Mouse (Mus musculus) E14TG2a.4 (cell line): ENCODE measurements around the gene Sdhd.

ENCODE experiments used
- H3K27me3 ChIP-seq: 2 replicates; pipeline ENCODE4 v1.6.1; 2014; ENCODE audit warnings: low read length, control low read depth; ENCODE audit not compliant: insufficient read depth
- H3K36me3 ChIP-seq: 2 replicates; pipeline ENCODE4 v1.6.1; 2014; ENCODE audit warnings: low read length, control low read depth; ENCODE audit not compliant: insufficient read depth
- H3K4me1 ChIP-seq: replicated peaks from 2 replicates; pipeline ENCODE4 v1.6.1; 2014; ENCODE audit warnings: low read depth, low read length, control low read depth
- H3K4me3 ChIP-seq: replicated peaks from 2 replicates; pipeline ENCODE4 v1.5.1; 2014; ENCODE audit warnings: mild to moderate bottlenecking, low read length
- H3K9me3 ChIP-seq: 2 replicates; pipeline ENCODE4 v1.6.1; 2014; ENCODE audit warnings: low read length, control low read depth
- CTCF ChIP-seq: conservative IDR thresholded peaks from 2 replicates; pipeline ENCODE4 v1.5.1; 2014; ENCODE audit warnings: low read length
- NANOG ChIP-seq: IDR thresholded peaks from 2 replicates; pipeline ENCODE4 v1.6.1; 2014; ENCODE audit warnings: borderline replicate concordance, low read length, mixed read lengths
- POU5F1 ChIP-seq: IDR thresholded peaks from 2 replicates; pipeline ENCODE4 v1.6.1; 2014; ENCODE audit warnings: low read length, borderline replicate concordance

Sdhd gene

DNA sequence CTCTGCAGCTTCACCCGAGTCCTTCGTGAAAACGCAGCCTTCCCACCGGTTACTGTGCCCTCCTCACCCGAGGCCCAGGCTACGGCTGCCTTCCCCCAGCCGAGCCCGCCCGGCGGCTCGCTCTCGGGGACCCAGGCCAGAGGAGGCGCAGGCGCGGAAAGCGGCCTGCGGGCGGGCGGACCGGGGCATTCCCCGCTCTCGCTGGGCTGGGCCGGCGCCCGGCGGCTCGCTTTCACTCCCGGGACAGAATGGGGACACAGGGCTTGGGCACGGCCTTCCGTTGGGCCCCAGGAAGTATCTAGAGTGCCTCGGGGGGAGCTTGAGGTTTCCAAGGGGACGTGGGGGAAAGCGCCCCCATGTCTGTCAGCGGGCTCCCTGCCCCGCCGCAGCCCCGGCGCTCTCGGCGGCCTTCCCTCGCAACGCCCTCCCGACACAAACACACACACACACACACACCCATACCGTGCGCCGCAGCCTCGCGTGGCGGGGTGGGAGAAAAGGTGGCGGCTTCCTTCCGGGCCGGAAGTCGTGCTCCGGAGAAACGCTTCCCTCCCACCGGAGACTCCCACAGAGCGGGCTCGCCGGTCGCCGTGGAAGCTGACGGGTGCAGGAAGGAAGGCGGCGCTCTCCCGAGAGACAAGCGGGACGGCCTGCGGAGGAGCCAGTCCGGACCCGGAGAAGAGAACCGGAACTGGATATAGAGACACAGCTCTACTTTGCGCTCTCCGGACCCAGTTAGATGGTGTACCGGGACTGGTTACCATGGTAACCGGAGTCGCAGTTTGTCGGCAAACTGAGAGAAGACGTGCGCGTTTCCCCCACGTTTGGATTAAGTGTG lies 13.4 kb upstream of the Sdhd start, which contains the start of the genes Pih1d2 and Nkapd1:
Gene Pih1d2 (plus strand): TSS at position 556 of the 838 bp plus-strand sequence.
Gene Nkapd1 (minus strand): TSS at position 699 of the 838 bp plus-strand sequence.
- TF ChIP-seq POU5F1 (no peak), NANOG (no peak), CTCF (no peak)

DNA sequence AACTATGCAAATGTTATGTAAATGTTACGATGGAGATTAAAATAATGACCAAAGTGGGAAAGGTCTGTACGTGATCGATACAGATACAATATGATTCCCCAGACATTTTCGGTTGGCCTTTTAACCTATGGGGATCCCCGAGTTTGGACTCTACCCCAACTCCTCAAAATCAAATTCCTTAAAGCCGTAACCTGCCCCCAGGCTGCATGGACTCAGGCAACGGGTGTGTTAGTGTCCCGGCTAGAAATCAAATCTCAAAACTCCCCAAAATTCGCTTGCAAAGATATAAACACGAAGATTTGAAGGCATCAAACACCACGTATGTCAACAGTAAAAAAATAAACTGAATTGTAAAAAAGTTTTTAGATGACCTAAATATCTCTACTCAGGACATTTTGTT lies 12.5 kb upstream of the Sdhd start:
- Histone ChIP-seq H3K9me3 (no peaks in the 10 kb centered on the region), H3K4me1 (peaks cover 16% of the 10 kb centered on the region)
- TF ChIP-seq POU5F1: no peak
- no peak for TF ChIP-seq CTCF
- TF ChIP-seq NANOG: no peak

More for the DNA sequence above, 13.4 kb upstream of the Sdhd start, which contains the start of the genes Pih1d2 and Nkapd1:
- Histone ChIP-seq H3K4me1 (peaks cover 16% of the 10 kb centered on the region), H3K9me3 (no peaks in the 10 kb centered on the region), H3K27me3 (no peaks in the 10 kb centered on the region), H3K36me3 (peaks cover 35% of the 10 kb centered on the region), H3K4me3 (peak within 1 kb of the TSS; percentile 99)

DNA sequence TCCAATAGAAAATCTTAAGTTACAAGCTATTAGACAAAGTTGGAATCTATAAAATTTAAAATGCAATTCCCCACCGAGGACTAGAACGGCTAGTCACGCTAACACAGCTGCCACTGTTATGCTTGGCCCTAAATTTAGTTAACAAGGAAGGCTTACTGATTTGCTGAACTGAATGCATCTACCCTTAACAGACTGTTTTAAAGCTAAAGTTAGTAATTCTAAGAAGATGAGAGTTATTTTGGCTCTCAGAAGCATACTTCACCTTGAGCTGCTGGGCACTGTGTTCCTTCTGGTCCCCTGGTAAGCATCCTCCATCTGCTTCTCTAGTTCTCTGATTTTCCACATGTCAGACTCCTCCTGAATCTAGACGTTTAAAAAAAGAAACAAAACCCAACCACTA lies 8.5 kb upstream of the Sdhd start:
- no peak overlapping the region for H3K4me3 ChIP-seq
- H3K27me3 ChIP-seq: no peaks in the 10 kb centered on the region
- H3K4me1 ChIP-seq: peaks cover 16% of the 10 kb centered on the region
- TF ChIP-seq POU5F1 (no peak), CTCF (no peak)
- H3K36me3 ChIP-seq: peaks cover 81% of the 10 kb centered on the region
- H3K9me3 ChIP-seq: no peaks in the 10 kb centered on the region

More for the DNA sequence above, 12.5 kb upstream of the Sdhd start:
- Histone ChIP-seq H3K27me3 (no peaks in the 10 kb centered on the region), H3K4me3 (peak overlapping the region; percentile 99), H3K36me3 (peaks cover 42% of the 10 kb centered on the region)

DNA sequence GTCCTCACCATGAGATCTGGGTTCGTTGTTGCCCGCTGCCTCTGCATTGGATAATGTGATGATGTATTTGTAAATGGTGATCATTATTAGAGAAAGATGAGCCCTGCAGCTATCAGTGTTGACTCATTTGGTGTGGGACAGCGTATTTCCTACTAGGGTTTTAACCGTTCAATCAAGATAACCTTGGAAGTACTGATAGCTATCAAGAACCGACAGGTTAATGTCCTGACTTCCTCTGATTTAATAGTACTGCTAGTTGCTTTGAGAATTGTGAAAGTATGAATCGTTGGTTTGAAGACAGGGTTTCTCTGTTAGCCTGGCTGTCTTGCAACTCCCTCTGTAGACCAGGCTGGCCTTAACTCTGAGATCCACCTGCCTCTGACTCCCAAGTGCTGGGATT lies 726 bp upstream of the Sdhd start:
- H3K9me3 ChIP-seq: no peaks in the 10 kb centered on the region
- peaks cover 42% of the 10 kb centered on the region for H3K4me1 ChIP-seq
- TF ChIP-seq NANOG: no peak
- TF ChIP-seq POU5F1: no peak
- no peak for TF ChIP-seq CTCF
- peaks cover 69% of the 10 kb centered on the region for H3K36me3 ChIP-seq
- H3K27me3 ChIP-seq: no peaks in the 10 kb centered on the region
- H3K4me3 ChIP-seq: peak overlapping the region; percentile 96

DNA sequence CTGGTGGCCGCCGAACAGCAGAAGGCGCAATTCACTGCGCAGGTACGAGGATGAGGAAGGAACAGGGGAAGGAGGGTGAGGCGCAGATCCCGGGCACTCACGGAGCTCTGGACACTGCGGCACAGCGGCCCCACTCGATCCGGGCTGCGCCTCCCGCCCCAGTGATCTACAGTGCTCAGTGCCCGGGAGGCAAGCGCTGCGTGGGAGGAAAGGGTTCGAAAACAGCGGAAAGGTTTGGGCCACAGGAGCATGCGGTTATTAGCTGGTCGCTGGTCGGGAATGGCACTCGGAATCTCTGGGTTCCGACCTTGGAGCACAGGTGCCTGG lies 349 bp upstream of the Sdhd start:
- no peak for TF ChIP-seq NANOG
- no peak for TF ChIP-seq POU5F1
- TF ChIP-seq CTCF: no peak
- Histone ChIP-seq H3K4me3 (peak overlapping the region; percentile 96), H3K36me3 (peaks cover 69% of the 10 kb centered on the region), H3K4me1 (peaks cover 42% of the 10 kb centered on the region), H3K27me3 (no peaks in the 10 kb centered on the region), H3K9me3 (no peaks in the 10 kb centered on the region)

DNA sequence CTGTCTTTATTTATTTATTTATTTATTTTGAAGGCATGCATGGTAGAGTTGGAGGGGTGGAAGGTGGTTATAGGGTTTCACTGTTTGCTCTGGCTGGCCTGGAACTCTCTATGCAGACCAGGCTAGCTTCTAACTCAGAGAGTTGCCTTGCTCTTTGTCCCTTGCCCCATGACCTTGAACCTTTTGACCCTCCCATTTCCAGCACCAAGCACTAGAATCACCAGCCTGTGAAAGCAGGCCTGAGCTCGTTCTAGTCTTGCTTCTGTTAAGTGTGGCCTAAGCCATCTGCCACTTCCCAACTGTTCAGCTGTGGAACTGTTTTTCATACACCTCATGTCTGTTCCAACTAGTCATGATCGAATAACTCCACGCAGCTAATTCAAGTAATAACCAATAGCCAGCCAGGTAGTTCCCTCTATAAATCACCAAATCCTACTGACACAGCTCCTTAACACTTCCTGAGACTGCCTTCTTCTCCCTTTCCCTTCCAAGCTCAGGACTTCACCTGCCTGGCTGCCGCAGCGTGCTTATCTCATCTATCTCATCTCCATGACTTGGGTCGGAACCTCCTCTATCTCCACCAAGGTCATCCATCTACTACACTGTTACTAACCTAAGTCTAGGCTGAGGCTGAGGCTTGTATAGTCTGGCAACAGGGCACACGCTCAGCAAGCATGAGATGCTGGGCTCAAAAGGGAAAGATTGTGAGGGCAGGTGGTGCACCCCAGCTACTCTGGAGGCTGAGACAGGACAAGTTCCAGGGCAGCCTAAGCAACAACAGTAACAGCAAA lies 1.4 kb downstream of the Sdhd start:
- H3K27me3 ChIP-seq: no peaks in the 10 kb centered on the region
- peaks cover 46% of the 10 kb centered on the region for H3K4me1 ChIP-seq
- TF ChIP-seq CTCF (no peak), POU5F1 (no peak), NANOG (no peak)
- H3K9me3 ChIP-seq: no peaks in the 10 kb centered on the region
- H3K36me3 ChIP-seq: peaks cover 69% of the 10 kb centered on the region
- H3K4me3 ChIP-seq: peak overlapping the region; percentile 96

DNA sequence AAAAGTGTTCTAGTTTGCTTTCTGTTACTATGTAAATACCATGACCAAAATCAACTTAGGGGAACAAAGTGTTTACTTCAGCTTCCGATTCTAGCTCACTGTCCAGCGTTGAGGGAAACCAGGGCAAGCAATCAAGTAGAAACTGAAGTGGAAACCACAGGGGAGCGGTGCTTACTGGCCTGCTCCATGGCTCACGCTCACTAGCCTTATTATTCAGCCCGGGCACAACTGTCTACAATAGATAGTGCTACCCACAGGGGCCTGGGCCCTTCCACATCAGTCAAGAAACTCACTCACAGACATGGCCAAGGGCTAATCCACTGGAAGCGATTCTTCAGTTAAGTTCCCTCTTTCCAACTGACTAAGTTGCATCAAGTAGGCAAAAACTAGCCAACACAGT lies 2.1 kb downstream of the Sdhd start:
- H3K4me3 ChIP-seq: peak overlapping the region; percentile 96; the same call in 1 of the 2 replicates
- no peaks in the 10 kb centered on the region for H3K9me3 ChIP-seq
- H3K4me1 ChIP-seq: peaks cover 46% of the 10 kb centered on the region
- H3K27me3 ChIP-seq: no peaks in the 10 kb centered on the region
- H3K36me3 ChIP-seq: peaks cover 69% of the 10 kb centered on the region
- no peak for TF ChIP-seq CTCF
- no peak for TF ChIP-seq POU5F1
- TF ChIP-seq NANOG: no peak

DNA sequence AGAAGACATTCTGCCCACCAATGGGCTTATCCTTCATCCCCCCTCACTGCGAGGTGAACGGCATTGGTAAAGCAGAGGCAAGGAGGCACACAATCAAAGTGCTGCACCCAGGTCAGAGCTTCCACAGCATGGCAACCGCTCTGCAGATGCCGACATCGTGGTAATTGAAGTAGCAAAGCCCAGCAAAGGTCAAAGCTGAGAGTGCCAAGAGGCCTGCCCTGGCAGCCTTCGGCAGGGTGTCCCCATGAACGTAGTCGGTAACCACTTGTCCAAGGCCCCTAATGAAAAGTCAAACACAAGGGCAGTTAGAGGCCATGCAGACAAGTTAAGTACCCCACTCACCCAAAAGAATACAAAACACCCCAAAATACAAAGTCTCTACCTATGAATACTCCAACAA lies 6.6 kb downstream of the Sdhd start:
- Histone ChIP-seq H3K27me3 (no peaks in the 10 kb centered on the region), H3K36me3 (peaks cover 68% of the 10 kb centered on the region), H3K4me1 (peaks cover 29% of the 10 kb centered on the region), H3K4me3 (no peak overlapping the region), H3K9me3 (no peaks in the 10 kb centered on the region)
- TF ChIP-seq NANOG (no peak), CTCF (no peak), POU5F1 (no peak)
